Mouse (Mus musculus) testis, postnatal 14 days (tissue): ENCODE data around the gene Tspan9.

Source experiments
- DNase-seq: peaks from one replicate; pipeline ENCODE4 v3.0.0; 2021; ENCODE audit warnings: low spot score

Tspan9 gene

GRCm38 (mm10) chr6:127923296-127923695 is 220.1 kb downstream of the Tspan9 start:
- DNase-seq = no peak

DNA sequence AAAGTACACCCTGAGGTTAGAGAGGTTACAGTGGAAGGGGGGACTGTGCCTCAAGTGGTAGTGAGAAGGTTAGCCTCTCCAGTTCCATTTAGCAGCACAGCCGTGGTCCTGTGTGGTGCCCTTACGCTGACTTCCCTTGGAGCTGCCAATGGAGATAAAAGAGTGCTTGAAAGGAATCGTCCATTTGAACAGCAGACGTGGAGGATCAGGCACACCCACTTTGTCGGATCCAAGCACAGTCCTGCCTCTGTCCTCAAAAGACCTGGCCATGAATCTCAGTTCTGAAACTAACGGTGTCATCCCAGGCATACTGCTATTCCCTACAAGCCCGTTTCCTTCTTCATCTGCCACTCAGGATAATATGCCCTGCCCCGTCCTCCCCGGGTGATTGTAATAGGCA is 221.4 kb downstream of the Tspan9 start:
- DNase-seq = no peak

- peak; percentile 63 for DNase-seq
Observed at GRCm38 (mm10) chr6:127920652-127921051, 222.7 kb downstream of the Tspan9 start.

DNA sequence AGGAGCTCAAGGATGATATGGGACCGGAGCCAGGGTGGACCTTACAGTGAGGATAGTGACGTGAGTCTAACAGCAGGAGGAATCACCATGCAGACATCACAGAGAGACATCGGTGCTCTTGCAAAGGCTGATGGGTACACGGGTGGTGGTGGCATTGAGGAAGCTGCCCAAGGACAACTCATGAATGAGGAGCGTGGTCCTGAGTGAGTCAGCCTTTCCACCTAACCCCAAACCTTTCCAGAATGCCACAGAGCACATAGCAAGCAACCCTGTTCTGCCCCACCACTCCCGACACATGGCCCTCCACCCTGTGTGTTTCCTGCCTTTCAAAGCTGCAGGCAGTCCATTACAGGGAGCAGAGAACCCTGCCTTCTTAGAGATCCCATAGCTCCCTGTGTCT is 223.9 kb downstream of the Tspan9 start:
- DNase-seq = no peak

- no peak for DNase-seq
Observed at GRCm38 (mm10) chr6:127917712-127918111, 225.7 kb downstream of the Tspan9 start.

DNA sequence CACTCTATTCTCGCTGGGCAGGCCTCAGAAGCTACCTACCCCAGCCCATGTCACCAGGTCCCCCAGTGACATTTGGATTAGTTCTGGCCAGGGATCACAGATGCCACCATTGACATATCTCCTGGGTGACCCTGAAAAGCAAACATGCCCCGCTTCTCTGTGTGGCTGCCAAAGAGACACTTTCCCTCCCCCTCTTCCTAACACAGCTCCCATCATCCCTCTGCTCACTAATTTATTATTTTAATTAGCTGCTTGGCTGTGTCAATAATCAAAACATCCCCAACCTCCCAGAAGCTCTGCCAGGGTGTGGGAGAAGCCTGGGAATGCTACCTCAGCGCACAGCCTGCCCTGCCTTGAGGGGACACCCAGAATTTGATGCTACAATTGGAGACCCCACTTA is 226.4 kb downstream of the Tspan9 start:
- no peak for DNase-seq

DNA sequence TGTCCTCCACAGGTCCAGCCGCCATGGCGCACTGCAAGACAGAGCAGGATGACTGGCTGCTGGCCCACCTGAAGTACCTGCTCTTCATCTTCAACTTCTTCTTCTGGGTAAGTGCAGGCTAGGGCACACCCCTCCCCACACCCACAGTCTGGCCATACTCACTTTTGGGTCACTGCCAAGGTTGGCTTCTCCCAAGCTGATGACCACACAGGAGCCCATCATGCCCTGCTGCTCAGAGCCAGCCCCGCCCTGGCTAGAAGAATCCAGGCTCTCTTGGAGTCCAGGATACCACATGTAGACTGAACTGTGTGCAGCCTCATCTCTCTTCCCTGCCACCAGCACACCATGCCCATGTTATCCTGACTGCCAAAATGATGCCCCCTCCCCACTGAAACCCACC is 230.5 kb downstream of the Tspan9 start:
- no peak for DNase-seq

- no peak for DNase-seq
Observed at GRCm38 (mm10) chr6:127911687-127912086, 231.7 kb downstream of the Tspan9 start.
